In genomic region chr2:27999996-28000583, GRCm38 (mm10) we compare ENCODE assay signal across 16 mouse cellular contexts.
DNase-seq lines count a peak whose midpoint lies in the region; ATAC-seq lines count a peak whose summit lies in the region.
"Had no signal": no experiment of that assay in that cellular context is flagged by ENCODE, and none has a peak within 500 bp of the region (broad histone marks: within the 10 kb centered on the region; RNA-seq: fewer than 3 reads in every experiment).

No protein-coding gene starts in this region.

- H3K36me3 ChIP-seq in heart, embryonic 13.5 days = peaks cover 95% of the 10 kb centered on the region
- H3K36me3 ChIP-seq in erythroblast, embryonic 14.5 days (ENCODE audit: control insufficient read depth) = peaks cover 71% of the 10 kb centered on the region
- peaks cover 4% of the 10 kb centered on the region; the same call in 1 of the 2 replicates for H3K36me3 ChIP-seq in liver, embryonic 15.5 days (replicated peaks)
- H3K36me3 ChIP-seq: midbrain, embryonic 13.5 days had no signal

- H3K4me3 ChIP-seq in heart, embryonic 13.5 days = no peak overlapping the region
- peak overlapping the region; percentile 51 for H3K4me3 ChIP-seq in erythroblast, embryonic 14.5 days (replicated peaks)
- H3K4me3 ChIP-seq in liver, embryonic 15.5 days (replicated peaks) = peak overlapping the region; percentile 44
- H3K4me3 ChIP-seq: forebrain, embryonic 13.5 days; kidney, embryonic 15.5 days; layer of hippocampus, adult 2 months; midbrain, embryonic 13.5 days; neural tube, embryonic 13.5 days had no signal

- no peak for ATAC-seq in heart, embryonic 13.5 days (ENCODE audit: extremely low read depth, insufficient number of reproducible peaks, low FRiP score, low TSS enrichment)
- ATAC-seq in liver, embryonic 15.5 days (ENCODE audit: insufficient read depth) = peak; percentile 81
- no peak for ATAC-seq in frontal cortex, adult (ENCODE audit: low TSS enrichment)
- ATAC-seq: midbrain, embryonic 13.5 days had no signal

- no peak for DNase-seq in heart, adult 11 months
- DNase-seq in MEL-GATA-1-ER (ENCODE audit: extremely low read depth, low read depth) = peak; percentile 93
- no peak for DNase-seq in embryo, embryonic 9.5 days (ENCODE audit: extremely low spot score)
- DNase-seq in adrenal gland, postnatal 14 days = no peak
- DNase-seq: adrenal gland, postnatal 25 days; heart, postnatal 4 days; lung, postnatal 10 days had no signal

- peak overlapping the region; percentile 20; the same call in 1 of the 2 replicates for H3K4me2 ChIP-seq in heart, embryonic 13.5 days
- peak overlapping the region; percentile 65 for H3K4me2 ChIP-seq in liver, embryonic 15.5 days
- H3K4me2 ChIP-seq: forebrain, embryonic 13.5 days; kidney, embryonic 15.5 days; midbrain, embryonic 13.5 days; neural tube, embryonic 13.5 days had no signal

- H3K27me3 ChIP-seq in heart, embryonic 13.5 days (replicated peaks) = no peaks in the 10 kb centered on the region
- no peaks in the 10 kb centered on the region for H3K27me3 ChIP-seq in erythroblast, embryonic 14.5 days (ENCODE audit: control insufficient read depth)
- H3K27me3 ChIP-seq in liver, embryonic 15.5 days = no peaks in the 10 kb centered on the region
- H3K27me3 ChIP-seq: forebrain, embryonic 13.5 days; kidney, embryonic 15.5 days; midbrain, embryonic 13.5 days; neural tube, embryonic 13.5 days had no signal

- no peaks in the 10 kb centered on the region for H3K9me3 ChIP-seq in heart, embryonic 13.5 days
- H3K9me3 ChIP-seq in erythroblast, embryonic 14.5 days (ENCODE audit: control insufficient read depth, low read length) = no peaks in the 10 kb centered on the region
- no peaks in the 10 kb centered on the region for H3K9me3 ChIP-seq in liver, embryonic 15.5 days (replicated peaks)
- H3K9me3 ChIP-seq: forebrain, embryonic 13.5 days; kidney, embryonic 15.5 days; midbrain, embryonic 13.5 days; neural tube, embryonic 13.5 days had no signal

- no peak overlapping the region for H3K9ac ChIP-seq in heart, embryonic 13.5 days
- peak overlapping the region; percentile 59 for H3K9ac ChIP-seq in liver, embryonic 15.5 days
- H3K9ac ChIP-seq: forebrain, embryonic 13.5 days; kidney, embryonic 15.5 days; midbrain, embryonic 13.5 days; neural tube, embryonic 13.5 days had no signal

- no peak overlapping the region for H3K27ac ChIP-seq in heart, embryonic 13.5 days (replicated peaks)
- peak overlapping the region; percentile 92 for H3K27ac ChIP-seq in liver, embryonic 15.5 days (replicated peaks)
- H3K27ac ChIP-seq: kidney, embryonic 15.5 days; layer of hippocampus, adult 2 months; midbrain, embryonic 13.5 days; neural tube, embryonic 13.5 days had no signal

- WGBS in heart, embryonic 13.5 days = 65% methylated on average over 9 of the region's 9 CpGs
- whole genome bisulfite sequencing in liver, embryonic 15.5 days (ENCODE audit: insufficient replicate concordance) = 21% methylated on average over 9 of the region's 9 CpGs

- H3K4me1 ChIP-seq in heart, embryonic 13.5 days = peaks cover 19% of the 10 kb centered on the region
- peaks cover 87% of the 10 kb centered on the region for H3K4me1 ChIP-seq in erythroblast, embryonic 14.5 days (ENCODE audit: control insufficient read depth)
- peaks cover 82% of the 10 kb centered on the region for H3K4me1 ChIP-seq in liver, embryonic 15.5 days (replicated peaks)
- H3K4me1 ChIP-seq: kidney, embryonic 15.5 days had no signal
